Mouse (Mus musculus) heart, postnatal 0 days (tissue): ENCODE measurements at regions not wholly inside any gene's neighbourhood (a gene's known extent, or its start where the extent isn't known, plus 50 kb on each side); places are given as distances from the start of the nearest gene placed in this dataset.

Source experiments
- ATAC-seq: fragments of 200-750 bp; cut with Nextera tagmentation; 2 replicates; pipeline ENCODE4 v1.8.0; 2017; ENCODE audit warnings: low read depth, moderate number of reproducible peaks, moderate library complexity; ENCODE audit not compliant: insufficient read depth
- DNase-seq: peaks from one replicate; pipeline ENCODE4 v3.0.0-alpha.2; 2016; ENCODE audit warnings: low spot score
- H3K27ac ChIP-seq: fragments of 300-500 bp; sonication (generic); 2 replicates; pipeline ENCODE4 v1.5.1; 2014; ENCODE audit warnings: low read depth, mild to moderate bottlenecking
- H3K27me3 ChIP-seq: fragments of 300-500 bp; sonication (generic); 2 replicates; pipeline ENCODE4 v1.6.1; 2014; ENCODE audit warnings: low read length, mixed read lengths; ENCODE audit not compliant: control insufficient read depth, insufficient read depth
- H3K36me3 ChIP-seq: fragments of 300-500 bp; sonication (generic); replicated peaks from 2 replicates; pipeline ENCODE4 v1.6.1; 2014; ENCODE audit warnings: low read length, mixed read lengths; ENCODE audit not compliant: control insufficient read depth, insufficient read depth
- H3K4me1 ChIP-seq: fragments of 300-500 bp; sonication (generic); 2 replicates; pipeline ENCODE4 v1.6.1; 2014; ENCODE audit warnings: antibody characterized with exemption; ENCODE audit not compliant: control insufficient read depth, insufficient read depth
- H3K4me2 ChIP-seq: fragments of 300-500 bp; sonication (generic); 2 replicates; pipeline ENCODE4 v1.6.1; 2014; ENCODE audit warnings: low read depth, mild to moderate bottlenecking, low read length, moderate library complexity
- H3K4me3 ChIP-seq: fragments of 300-500 bp; sonication (generic); 2 replicates; pipeline ENCODE4 v1.5.1; 2014; ENCODE audit warnings: low read depth, low read length
- H3K9ac ChIP-seq: fragments of 300-500 bp; sonication (generic); replicated peaks from 2 replicates; pipeline ENCODE4 v1.6.1; 2014; ENCODE audit warnings: low read depth, low read length, mixed read lengths
- H3K9me3 ChIP-seq: fragments of 300-500 bp; sonication (generic); replicated peaks from 2 replicates; pipeline ENCODE4 v1.6.1; 2016; ENCODE audit warnings: low read length; ENCODE audit not compliant: control insufficient read depth
- CTCF ChIP-seq: IDR thresholded peaks from 2 replicates; pipeline ENCODE4 v1.5.1; 2016; ENCODE audit warnings: antibody characterized with exemption, control low read depth, low read depth
- EP300 ChIP-seq: IDR thresholded peaks from 2 replicates; pipeline ENCODE4 v1.6.1; 2016; ENCODE audit warnings: antibody characterized with exemption, low read depth
- WGBS: fragments of 180-500 bp; shearing (Covaris S2); extraction: QIAGEN DNeasy Blood & Tissue Kit; methylation state at CpG from one replicate; pipeline ENCODE4 v1.1.7; 2014; 5-methylcytosine and 5-hydroxymethylcytosine counted together

DNA sequence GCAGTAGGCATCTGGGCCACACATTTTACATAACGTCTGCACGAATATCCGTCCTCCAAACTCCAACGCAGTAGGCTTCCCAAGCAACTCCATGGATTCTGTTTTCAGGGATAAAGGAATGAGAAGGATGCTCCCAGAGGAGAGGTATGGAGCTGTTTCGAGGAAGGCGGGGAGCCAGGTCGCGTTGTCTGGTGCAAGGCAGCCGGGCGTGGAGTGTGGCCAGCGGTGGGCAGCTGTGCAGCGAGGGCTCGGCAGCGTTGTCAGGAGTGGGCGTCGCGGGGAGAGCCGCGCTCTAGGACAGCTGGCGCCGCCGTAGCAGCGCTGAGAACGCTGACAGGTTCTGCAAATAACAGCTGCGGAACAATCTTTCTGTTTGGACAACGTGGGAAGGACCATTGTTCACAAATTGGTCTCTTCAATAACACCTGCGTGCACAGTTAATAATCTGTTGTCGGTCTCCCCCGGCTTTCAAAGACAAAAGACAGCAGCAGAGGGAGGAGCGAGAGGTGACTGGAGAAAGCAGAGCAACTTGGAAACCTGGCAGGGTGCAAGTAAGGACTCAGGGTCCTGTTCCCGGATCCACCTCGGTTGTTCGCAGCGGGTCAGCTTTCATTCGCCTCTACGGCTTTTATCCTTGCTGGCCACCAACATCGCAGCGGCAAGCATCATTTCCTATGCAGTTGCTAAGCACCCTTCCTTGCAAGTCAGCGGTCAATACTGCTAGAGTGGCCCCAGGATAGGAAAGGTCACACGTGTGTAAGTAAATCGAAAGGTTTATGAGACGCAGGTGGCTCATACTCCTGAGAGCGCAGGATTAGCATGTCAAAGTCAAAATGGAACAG, 83.0 kb upstream of the Dlx2 start:
- H3K27ac ChIP-seq = 0 out of 2 replicates have a peak overlapping the region, but pooled peaks have one; percentile 26
- no peaks in the 10 kb centered on the region for H3K36me3 ChIP-seq
- peak overlapping the region; percentile 73 for H3K4me2 ChIP-seq
- H3K9me3 ChIP-seq = no peaks in the 10 kb centered on the region
- no peak for TF ChIP-seq EP300
- TF ChIP-seq CTCF = no peak
- peak overlapping the region; percentile 47 for H3K9ac ChIP-seq
- H3K4me3 ChIP-seq = peak overlapping the region; percentile 47
- DNase-seq = no peak
- H3K27me3 ChIP-seq = 0 out of 2 replicates have a peak, but pooled peaks cover 10% of the 10 kb centered on the region
- H3K4me1 ChIP-seq = peaks cover 14% of the 10 kb centered on the region
- WGBS = 2% methylated on average over 43 of the region's 43 CpGs
- no peak for ATAC-seq

DNA sequence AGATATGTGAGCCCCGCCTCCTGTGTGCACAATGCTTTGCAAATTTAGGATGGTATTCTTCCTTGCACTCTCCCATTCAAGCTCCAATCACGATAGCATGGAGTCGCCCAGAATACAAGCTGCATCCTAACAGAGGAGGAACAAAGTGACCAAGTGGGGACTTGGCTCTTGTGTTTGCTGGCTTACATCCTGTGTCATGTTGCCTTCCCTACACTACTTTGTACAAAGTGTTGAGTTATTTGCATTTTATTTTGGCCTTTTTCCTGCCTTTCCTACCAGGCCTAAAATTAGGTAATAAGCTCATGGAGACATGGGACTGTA, 83.5 kb upstream of the Dlx2 start:
- H3K4me2 ChIP-seq = peak overlapping the region; percentile 73
- no peak for DNase-seq
- H3K4me1 ChIP-seq = peaks cover 14% of the 10 kb centered on the region
- H3K36me3 ChIP-seq = no peaks in the 10 kb centered on the region
- H3K9ac ChIP-seq = no peak overlapping the region
- TF ChIP-seq EP300 (no peak), CTCF (no peak)
- 0 out of 2 replicates have a peak, but pooled peaks cover 10% of the 10 kb centered on the region for H3K27me3 ChIP-seq
- H3K27ac ChIP-seq = no peak overlapping the region
- 29% methylated on average over 3 of the region's 3 CpGs for WGBS
- no peak for ATAC-seq
- H3K4me3 ChIP-seq = peak overlapping the region; percentile 47
- H3K9me3 ChIP-seq = no peaks in the 10 kb centered on the region

GRCm38 (mm10) chr2:71633471-71633870, 86.9 kb upstream of the Dlx2 start:
- Histone ChIP-seq H3K4me3 (no peak overlapping the region), H3K4me1 (peaks cover 14% of the 10 kb centered on the region), H3K27ac (no peak overlapping the region), H3K4me2 (no peak overlapping the region), H3K9me3 (no peaks in the 10 kb centered on the region), H3K27me3 (0 out of 2 replicates have a peak, but pooled peaks cover 8% of the 10 kb centered on the region), H3K9ac (no peak overlapping the region), H3K36me3 (no peaks in the 10 kb centered on the region)
- 80% methylated on average over 6 of the region's 6 CpGs for WGBS
- no peak for DNase-seq
- no peak for ATAC-seq
- TF ChIP-seq CTCF (no peak), EP300 (no peak)

DNA sequence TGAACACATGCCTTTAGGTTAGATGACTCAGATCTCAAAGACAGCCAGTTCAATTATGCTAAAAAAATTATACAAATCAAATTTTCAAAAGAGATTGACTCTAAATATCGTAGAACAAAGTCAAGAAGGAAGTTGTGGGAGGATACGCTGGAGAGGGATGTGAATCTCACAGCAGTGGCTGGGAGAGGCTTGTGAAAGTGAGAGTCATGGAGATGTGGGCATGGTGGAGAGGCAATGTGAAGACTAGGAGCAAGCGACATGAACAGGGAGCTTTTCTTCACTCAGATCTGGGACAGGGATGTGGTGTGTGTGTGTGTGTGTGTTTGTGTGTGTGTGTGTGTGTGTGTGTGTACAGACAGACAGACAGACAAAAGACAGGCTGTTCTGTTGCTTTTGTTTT, 87.9 kb upstream of the Dlx2 start:
- no peak overlapping the region for H3K4me3 ChIP-seq
- no peak for ATAC-seq
- no peak overlapping the region for H3K9ac ChIP-seq
- no peak overlapping the region for H3K4me2 ChIP-seq
- no peaks in the 10 kb centered on the region for H3K9me3 ChIP-seq
- no peak for TF ChIP-seq EP300
- no peaks in the 10 kb centered on the region for H3K36me3 ChIP-seq
- 52% methylated on average over 3 of the region's 3 CpGs for WGBS
- no peak overlapping the region for H3K27ac ChIP-seq
- H3K4me1 ChIP-seq = peaks cover 8% of the 10 kb centered on the region
- H3K27me3 ChIP-seq = no peaks in the 10 kb centered on the region
- DNase-seq = no peak

DNA sequence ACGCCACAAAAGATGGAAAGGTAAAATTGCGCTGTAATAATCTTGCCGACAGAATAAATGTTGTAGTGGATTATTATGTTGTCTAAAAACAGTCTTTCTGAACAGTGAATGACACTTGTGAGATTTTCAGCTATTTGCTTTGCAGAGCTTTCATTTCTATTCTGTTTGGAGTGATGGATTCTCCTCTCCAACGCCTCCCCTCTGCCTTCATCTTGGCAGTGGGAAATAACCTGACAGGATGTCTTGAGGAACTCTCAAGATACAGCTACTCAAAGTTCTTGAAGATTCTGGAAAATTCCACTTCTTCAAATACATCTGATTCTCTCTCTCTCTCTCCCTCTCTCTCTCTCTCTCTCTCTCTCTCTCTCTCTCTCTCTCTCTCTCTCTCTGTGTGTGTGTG, 89.6 kb upstream of the Dlx2 start:
- TF ChIP-seq CTCF = no peak
- TF ChIP-seq EP300 = no peak
- DNase-seq = no peak

GRCm38 (mm10) chr2:71636590-71636989, 90.0 kb upstream of the Dlx2 start:
- H3K4me2 ChIP-seq = no peak overlapping the region
- no peaks in the 10 kb centered on the region for H3K9me3 ChIP-seq
- H3K27me3 ChIP-seq = no peaks in the 10 kb centered on the region
- ATAC-seq (no peak), DNase-seq (no peak)
- no peaks in the 10 kb centered on the region for H3K4me1 ChIP-seq
- no peak overlapping the region for H3K4me3 ChIP-seq
- no peaks in the 10 kb centered on the region for H3K36me3 ChIP-seq
- no peak overlapping the region for H3K9ac ChIP-seq
- 89% methylated on average over 4 of the region's 4 CpGs for WGBS
- H3K27ac ChIP-seq = no peak overlapping the region
- no peak for TF ChIP-seq EP300
- TF ChIP-seq CTCF = no peak

More for the DNA sequence above, 89.6 kb upstream of the Dlx2 start:
- Histone ChIP-seq H3K9ac (no peak overlapping the region), H3K27ac (no peak overlapping the region), H3K4me1 (no peaks in the 10 kb centered on the region), H3K4me3 (no peak overlapping the region), H3K36me3 (no peaks in the 10 kb centered on the region), H3K27me3 (no peaks in the 10 kb centered on the region), H3K9me3 (no peaks in the 10 kb centered on the region), H3K4me2 (no peak overlapping the region)
- ATAC-seq = no peak
- 88% methylated on average over 4 of the region's 4 CpGs for WGBS
